Mouse (Mus musculus) heart, adult 9 months (tissue): Measurements from ENCODE around the gene Ccin.

Source experiments
- DNase-seq, 2 experiments: peaks; one replicate each; pipeline ENCODE4 v3.0.0; 2022; ENCODE audit warnings: low spot score in 2 of 2

The Ccin gene

DNA sequence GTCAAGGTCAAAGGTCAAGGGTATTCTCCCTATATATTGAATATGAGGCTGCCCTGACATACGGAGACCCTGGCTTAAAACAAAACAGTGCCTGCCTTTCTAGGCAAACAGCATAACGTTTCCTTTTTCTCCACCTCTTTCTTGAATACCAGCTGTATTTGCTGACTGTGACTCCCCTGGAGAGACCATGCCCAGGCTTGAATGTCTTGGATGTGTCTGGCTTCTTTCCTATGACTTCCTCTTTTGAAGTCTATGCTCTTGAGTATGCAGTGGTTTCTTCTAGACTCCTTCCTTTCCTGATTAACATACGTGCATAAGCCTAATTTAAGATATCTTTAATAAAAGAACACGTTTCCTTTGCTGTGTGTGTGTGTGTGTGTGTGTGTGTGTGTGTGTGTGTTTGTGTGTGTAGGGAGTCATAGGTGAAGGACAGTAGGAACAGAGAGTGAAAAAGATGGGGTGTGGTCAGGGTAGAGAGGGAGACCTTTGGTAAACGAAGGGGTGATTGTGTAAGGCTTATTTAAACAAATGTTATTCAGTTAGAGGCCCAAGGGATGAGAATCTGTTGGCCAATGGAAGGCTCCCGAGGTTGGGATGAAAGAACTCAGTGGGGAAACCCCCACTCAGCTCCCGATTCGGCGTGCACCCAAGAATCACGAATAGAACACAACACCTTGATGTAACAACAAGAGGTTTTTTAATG is 8.2 kb upstream of the Ccin start:
- no peak for DNase-seq

DNA sequence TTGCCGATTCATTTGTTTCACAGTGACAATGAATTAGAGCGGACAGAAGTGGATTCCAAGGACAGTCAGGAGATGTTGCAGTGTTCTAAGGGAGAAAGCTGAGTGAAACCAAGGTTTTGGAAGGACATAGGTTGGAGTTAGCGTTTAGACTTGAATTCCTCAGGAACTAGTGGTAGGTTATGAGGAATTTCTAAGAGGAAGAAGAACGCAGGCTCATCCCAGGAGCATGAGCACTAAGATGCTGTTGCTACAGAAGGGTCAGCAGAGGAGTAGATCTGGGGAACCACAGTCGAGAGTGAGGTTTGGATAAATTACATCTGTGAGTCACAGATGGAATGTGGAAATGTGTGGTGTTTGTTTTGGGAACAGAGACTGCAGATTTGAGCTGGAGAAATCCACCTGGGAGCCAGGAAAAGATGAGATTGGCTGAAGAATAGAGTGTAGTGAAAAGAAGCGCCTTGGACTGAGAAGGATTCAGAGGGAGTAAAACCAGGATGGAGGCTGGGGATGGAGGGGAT is 7.0 kb upstream of the Ccin start:
- DNase-seq, result no peak

DNA sequence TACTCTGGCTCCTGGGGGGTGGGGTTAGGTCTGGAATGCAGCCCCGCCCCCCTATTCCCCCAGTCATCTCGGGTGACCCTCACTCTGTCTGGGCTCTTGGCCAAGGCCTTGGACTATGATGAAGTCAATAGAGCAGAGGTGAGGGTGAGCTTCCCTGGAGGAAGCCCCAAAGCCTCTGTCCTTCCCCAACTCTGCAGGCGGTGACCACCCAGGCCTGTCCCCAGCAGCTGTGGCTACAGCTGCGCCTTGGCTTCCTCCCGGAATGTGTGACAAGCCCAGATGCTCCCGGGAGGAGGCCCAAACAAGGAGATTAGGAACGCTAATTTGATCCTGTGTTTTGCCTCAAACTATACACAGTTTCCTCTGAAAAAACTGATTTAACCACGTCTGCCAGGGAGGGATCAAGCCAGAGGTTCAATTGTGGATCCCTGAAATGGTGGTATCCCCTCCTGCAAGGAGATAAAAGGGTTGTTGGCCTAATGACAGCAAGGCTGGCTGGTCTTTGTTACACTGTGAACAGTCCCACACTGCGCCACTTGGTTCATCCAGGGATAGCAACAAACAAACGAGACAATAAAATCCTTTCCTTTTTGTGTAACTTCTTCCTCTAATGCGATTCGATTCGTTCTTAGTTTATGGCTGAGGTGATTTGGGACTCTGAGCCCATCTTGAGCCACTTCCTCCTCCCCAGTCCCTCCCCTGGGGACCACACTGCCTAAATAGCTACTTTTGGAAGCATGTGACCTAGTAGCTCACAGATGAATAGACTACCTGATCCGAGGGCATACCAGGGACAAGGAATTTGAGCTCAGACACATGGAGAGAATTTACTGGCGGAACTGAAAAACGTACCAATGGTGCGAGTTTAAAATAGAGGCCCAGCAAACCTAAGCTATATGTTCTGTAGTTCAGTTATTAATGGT is 4.5 kb upstream of the Ccin start:
- peak; percentile 58 to 65 for DNase-seq

DNA sequence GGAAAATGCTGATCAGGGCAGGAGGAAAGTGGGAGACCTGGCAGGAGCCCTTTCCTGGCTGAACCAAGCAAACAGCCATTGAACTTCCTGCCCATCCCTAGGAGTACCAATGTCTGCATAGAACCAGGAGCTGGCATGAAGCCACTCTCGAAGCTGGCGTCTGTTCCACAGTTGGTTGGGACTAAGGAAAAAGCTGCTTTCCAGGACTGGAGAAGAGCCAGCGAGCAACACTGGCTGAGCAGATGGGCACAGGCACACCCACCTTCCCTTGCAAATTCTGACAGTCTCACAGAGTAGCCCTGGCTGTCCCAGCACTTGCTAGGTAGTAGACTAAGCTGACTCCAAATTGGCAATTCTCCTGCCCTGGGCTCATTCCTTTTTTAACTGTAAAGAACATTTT is 3.5 kb upstream of the Ccin start:
- DNase-seq, result no peak

DNA sequence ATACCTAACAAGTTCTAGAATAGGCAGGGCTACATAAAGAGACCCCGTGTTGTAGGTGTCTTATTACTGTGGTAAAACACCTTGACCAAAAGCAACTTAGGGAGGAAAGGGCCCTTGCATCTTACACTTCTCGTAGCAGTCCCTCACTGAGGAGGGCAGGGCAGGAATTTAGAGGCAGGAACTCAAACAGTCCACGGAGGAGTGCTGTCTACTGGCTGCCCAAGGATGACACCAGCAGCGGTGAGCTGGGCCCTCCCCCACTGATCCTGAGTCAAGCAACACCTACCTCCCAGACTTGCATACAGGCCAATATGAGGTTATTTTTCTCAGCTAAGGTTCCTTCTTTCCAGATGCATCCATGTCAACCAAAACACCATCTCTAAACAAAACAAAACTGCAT is 3.0 kb upstream of the Ccin start:
- no peak for DNase-seq

DNA sequence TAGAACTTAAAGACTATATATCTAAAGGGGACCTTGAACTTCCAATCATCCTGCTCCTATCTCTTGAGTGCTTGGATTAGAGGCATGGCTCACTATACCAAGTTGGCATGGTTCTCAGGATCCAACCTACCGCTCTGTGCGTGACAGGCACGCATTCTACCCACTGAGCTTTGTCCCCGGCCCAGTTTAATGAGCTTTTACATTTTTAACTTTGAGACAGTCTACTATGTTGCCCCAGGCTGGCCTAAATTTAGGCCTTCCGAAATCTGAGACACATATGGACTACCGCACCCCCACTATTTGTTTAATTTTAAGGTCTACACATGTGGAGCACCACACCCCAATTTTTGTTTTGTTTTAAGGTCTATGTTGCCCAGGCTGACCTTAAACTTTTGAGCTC is 2.4 kb upstream of the Ccin start:
- no peak for DNase-seq

DNA sequence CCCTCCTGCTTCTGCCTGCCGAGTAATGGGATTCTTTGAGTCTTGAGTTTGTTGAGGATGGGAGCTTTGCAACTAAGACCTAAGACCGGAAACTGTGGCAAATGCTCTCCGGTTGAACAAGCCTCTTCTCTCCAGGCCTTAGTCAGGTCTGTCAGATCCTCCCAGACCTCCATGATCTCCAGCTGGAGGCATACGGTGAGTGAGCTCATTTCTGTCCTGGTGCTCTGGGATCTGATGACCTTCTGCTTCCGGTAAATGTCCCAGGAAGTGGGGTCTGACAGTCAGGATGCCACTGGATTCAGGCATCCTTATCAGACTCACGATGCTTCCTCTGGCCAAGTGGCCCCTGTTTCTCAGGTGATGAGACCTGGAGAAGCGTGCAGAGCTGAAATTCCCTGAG is 2.0 kb upstream of the Ccin start:
- DNase-seq, result no peak

DNA sequence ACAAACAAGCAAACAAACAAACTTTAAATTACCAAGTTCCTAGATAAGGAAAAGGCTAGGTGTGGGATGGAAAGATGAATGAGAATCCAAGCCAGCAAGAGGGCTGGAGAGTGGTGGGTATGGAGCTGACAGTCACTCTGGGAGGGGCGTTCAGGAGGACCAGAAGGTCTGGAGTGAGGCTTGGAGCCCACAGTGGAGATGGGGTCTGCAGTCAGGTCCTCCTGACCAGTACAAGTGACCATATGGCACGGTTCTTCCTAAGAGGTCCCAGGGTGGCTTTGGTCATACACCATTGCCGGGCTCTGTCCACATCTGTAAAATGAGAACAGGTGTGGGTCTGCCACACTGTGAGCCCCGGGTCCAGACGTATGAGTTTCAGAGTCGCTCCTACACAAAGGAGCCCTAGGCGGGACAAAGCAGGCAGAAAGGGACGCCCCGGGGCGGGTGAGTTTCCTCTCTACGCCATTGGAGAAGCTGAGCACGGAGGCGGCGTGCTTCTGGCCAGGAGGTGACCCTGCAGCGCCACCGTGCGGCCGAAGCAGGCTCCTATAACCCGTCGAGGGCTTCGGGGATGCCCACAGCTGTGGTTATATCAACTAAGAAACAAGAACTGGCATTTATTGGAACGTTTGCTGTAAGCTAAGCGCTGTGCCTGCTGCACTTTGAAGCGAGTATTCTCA is 1.1 kb upstream of the Ccin start:
- DNase-seq, result peak; percentile 82 to 90

DNA sequence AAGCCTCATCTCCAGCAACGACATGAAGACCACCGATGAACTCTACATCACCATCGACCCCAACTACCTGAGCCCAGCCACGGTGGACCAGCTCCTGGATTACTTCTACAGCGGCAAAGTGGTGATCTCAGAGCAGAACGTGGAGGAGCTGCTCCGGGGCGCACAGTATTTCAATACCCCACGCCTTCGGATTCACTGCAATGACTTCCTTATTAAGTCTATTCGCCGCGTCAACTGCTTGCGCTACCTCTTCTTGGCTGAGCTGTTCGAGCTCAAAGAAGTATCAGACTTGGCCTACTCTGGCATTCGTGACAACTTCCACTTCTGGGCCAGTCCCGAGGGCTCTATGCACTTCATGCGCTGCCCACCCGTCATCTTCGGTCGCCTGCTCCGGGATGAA is 473 bp downstream of the Ccin start:
- no peak for DNase-seq

DNA sequence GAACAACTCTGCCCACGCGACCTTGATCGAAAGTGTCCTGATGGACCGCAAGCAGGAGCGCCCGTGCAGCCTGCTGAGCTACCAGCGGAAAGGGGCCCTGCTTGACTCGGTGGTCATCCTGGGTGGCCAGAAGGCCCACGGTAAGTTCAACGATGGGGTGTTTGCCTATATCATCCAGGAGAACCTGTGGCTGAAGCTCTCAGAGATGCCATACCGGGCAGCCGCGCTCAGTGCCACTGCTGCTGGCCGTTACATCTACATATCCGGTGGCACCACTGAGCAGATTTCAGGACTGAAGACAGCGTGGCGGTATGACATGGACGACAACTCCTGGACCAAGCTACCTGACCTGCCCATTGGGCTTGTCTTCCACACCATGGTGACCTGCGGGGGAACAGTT is 1.0 kb downstream of the Ccin start:
- DNase-seq, result no peak

DNA sequence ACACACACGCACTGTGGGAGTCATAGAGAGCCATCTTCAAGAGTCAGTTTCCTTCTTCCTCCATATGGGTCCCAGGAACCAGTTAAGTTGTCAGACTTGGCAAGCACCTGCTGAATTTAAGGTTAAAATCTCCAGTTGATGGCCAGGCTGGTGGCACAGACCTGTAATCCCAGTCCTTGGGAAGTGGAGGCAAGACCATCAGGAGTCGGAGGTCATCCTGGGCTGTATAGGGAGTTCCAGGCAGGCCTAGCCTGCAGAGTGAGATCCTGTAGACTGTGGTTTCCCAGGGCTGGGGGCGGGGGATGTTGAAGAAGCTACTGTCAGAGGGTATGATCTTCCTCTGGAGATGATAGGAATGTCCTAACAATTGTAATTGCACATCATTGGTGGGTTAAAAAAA is 5.7 kb downstream of the Ccin start:
- DNase-seq, result no peak

DNA sequence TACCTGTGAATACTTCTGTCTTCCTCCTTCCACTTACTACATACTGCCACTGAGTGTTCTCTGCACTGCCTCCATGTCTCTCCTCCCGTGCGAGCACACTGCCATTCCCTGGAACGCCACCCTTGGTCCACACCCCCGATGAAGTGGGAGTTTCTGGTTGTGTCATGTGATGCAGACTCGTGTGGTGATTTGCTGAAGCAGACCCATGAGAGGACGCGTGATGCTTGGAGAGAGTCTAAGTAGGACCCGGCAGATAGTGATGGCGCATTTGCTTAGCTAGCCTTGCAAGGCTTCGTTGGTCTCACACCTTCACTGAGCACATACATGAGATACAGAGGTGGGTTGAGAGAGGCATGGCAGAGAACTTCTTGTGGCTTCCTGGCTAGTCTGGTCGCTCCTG is 9.8 kb downstream of the Ccin start:
- no peak for DNase-seq

DNA sequence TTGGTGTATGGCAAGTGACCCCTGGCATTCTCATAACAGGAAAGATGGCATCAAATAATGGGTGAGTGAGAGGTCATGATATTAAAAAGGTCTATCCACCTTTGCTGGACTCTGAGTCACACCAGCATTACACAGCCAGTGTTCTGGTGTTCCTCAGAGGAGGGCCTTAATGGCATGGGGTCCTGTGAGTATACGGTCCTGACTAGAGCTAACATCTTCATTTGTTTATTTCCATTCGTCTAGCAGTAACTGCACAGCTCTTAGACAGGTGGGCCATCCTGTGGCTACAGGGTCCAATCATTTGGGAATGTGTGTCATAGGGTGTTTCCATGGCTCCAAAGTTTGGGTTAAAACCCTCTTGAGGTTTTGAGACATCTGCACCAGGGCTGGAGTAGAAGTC is 11.1 kb downstream of the Ccin start:
- no peak for DNase-seq

DNA sequence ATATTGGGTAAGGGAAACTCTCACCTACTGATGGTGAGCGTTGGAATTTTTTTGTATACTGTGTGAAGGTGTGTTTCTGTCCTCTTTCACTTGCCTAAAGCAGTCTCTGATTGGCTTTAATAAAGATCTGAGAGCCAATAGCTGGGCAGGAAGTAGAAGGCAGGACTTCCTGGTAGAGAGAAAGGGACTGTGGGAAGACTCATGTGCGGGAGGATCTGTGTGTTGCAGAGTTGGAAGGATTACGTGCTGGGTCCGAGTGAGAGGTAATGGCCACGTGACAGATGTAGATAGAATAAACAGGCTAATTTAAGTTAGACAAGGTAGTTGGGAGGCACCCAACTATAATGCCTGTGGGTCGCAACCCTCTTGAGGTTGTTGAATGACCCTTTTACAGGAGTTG is 20.3 kb downstream of the Ccin start:
- DNase-seq, result no peak

DNA sequence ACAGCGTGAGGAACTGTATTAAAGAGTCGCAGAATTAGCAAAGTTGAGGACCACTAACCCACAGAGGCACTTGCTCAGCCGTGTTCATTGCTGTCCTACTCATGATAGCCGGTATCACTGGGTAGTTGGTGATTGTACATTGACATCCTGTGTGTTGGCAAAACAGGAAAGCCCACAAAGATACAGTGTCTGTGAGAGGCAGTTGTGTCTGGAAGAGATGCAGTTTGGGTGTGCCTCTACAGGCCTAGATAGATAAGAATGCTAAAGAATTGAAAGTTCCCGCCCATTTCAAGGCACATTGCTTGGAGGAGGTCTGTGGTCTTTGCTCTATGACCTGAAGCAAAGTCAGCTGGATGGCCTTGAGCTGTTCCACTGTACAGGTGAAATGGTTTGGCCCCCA is 20.8 kb downstream of the Ccin start, which contains the start of gene Clta:
Gene Clta (plus strand): TSS at position 327 of the 400 bp plus-strand sequence.
- DNase-seq, result no peak

DNA sequence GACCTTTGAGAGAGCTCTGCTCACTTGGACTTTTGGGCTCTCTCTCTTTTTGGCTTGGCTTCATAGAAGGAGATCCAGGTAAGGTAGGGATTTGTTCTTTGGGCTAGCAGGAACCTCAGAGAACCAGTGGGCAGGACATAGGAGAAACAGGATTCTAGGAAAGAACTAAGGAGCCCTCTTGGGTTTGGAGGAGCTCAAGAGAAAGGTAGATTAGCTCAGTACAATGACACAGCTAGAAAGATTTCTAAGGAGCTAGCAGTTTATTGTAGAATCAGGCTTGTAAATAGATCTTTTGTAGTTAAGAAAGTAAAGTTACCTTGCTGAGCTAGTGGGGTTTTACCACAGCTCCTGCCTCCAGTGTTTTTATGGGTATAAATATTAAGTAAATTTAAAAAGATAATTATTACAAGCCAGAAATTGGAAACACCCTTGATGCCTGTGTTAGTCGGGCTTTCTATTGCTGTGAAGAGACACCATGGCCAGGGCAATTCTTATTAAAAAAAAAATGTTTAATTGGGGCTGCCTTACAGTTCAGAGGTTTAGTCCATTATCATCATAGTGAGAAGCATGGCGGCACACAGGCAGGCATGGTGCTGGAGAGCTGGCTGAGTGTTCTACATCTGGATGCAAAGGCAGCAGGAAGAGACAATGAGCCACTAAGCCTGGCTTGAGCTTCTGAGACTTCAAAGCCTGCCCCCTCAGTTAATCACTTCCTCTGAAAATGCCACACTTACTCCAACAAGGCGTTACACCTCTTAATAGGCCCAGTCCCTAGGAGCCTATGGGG is 21.5 kb downstream of the Ccin start:
- no peak for DNase-seq

DNA sequence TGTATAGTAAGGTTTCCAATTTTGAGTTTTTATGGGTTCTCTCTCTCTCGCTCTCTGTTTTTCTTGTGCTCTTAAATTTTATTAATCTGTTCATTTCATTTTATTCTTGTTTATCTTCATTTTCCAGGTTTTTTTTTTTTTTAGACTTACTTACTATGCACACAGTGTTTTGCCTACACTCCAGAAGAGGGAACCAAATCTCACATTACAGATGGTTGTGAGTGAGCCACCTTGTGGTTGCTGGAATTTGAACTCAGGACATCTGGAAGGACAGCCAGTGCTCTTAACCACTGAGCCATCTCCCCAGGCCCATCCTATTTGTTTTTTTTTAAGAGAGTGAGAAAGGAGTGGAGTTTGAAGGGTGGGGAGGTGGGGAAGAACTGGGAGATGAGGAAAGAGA is 26.9 kb downstream of the Ccin start:
- no peak for DNase-seq

DNA sequence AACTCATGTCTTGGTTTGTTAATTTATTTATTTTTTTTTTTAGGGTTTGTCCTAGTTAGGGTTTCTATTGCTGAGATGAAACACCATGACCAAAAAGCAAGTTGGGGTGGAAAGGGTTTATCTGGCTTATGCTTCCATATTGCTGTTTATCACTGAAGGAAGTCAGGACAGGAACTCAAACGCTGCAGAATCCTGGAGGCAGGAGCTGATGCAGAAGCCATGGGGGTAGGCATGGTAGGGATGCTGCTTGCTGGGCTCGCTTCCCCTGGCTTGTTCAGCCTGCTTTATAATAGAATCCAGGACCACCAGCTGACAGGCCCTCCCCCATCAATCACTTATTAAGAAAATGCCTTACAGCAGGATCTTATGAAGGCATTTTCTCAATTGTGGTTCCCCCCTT is 27.6 kb downstream of the Ccin start:
- no peak for DNase-seq

DNA sequence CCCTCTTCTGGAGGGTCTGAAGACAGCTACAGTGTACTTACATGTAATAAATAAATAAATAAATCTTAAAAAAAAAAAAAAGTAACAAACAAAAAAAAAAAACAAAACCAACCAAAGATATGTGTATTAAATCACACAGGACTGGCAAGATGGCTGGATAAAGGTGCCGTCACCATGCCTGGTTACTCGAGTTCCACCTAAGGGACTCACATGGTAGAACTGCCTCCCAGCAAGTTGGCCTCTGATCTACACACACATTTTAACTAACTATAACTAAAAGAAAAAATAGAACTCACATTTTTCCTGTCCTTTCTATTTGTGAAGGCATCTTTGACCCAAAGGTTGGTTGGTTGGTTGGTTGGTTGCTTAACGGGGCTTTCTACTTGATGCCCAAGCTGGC is 28.5 kb downstream of the Ccin start:
- no peak for DNase-seq

DNA sequence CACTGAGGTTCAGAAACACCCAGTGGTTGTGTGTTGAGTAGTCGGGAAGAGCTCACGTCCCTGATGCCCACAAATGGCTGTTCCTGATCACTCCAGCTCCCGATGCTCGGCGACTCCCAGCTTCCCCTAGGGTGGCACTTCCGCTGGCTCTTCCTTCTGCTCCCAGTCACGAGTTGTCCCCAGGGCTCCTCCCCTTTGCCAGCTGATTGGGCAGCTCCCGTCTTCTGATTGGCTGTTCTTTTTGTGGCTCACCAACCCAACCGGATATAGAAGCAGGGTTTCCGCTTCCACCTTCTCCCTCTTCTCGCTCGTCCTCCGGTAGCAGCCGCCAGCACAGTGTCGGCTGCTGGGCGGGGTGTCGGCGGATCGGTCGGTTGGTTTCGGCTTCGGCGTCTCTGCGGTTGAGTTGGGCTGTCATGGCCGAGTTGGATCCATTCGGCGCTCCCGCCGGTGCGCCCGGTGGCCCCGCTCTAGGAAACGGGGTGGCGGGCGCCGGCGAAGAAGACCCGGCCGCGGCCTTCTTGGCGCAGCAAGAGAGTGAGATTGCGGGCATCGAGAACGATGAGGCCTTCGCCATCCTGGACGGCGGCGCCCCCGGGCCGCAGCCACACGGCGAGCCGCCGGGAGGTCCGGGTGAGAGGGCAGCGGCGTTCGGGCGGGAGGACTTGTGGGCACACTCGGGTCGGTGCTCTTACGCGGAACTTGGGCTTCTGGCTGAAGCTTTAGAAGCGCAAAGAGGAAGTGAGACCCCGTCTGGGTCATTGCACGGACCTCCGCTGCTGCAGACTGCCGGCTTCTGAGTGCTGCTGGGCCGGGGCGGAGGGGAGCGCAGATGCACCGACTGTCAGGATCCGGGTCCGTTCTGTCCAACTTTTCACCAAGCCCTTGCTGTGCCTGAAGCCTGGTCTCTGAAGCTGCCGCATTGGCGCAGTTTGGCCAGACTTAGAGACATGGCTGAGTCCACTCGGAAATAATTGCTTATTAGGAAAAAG is 29.4 kb downstream of the Ccin start:
- peak; percentile 95 to 97 for DNase-seq
